Mouse (Mus musculus): Measurements from ENCODE around the gene Smim26. TPM values are rescaled to one million over a fixed set of nuclear protein-coding genes. Genes with fewer than 3 reads are reported as not detected.

Gene Smim26
- 33.1 and 39.5 TPM in 2 replicates for polyA plus RNA-seq (2015; fragmentation: Nextera tagmentation; extraction: Ambion mirVana)

- Histone ChIP-seq H3K27me3 (ENCODE audit: insufficient read depth, low read length) (no peaks in the 10 kb centered on the region), H3K4me3 (ENCODE audit: low read length) (peak within 1 kb of the TSS; percentile 70), H3K9me3 (ENCODE audit: low read length) (no peaks in the 10 kb centered on the region), H3K9ac (replicated peaks; ENCODE audit: low read length) (peak within 1 kb of the TSS; percentile 68), H3K36me3 (ENCODE audit: insufficient read depth, low read length) (peaks cover 9% of the 10 kb centered on the region), H3K27ac (ENCODE audit: low read length) (peak within 1 kb of the TSS; percentile 35; the same call in 1 of the 2 replicates), H3K4me1 (ENCODE audit: insufficient read depth, low read length) (no peaks in the 10 kb centered on the region), H3K4me2 (replicated peaks; ENCODE audit: low read depth, low read length) (peak within 1 kb of the TSS; percentile 67)
- ATAC-seq (ENCODE audit: low FRiP score, low TSS enrichment): peak; percentile 99
- under 1% methylated on average over 31 of the region's 31 CpGs for WGBS
Observed at GRCm38 (mm10) chr2:144593951-144594651, at the start of gene Smim26. Gene Smim26, plus strand, starts transcription at chr2:144594054.

DNA sequence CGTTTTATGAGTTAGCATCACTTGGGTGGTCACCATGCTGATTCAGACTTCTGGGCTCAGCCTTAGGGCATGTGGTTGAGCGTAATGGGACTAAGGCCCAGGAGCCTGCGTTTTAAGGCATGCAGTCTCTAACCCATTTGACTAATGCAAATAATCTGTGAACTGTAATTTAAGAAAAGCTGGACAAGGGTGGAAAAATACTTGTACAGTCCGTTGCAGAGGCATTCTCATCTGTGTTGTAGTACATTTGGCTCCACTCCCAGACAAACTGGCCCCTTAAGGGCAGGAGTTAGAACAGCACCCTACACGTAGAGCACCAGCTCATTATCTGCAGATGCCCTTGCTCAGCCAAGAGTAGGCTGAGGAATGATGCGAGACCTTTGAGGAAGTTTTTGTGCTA is 49.2 kb upstream of the Smim26 start:
- H3K27me3 ChIP-seq (ENCODE audit: insufficient read depth, low read length): no peaks in the 10 kb centered on the region
- H3K4me1 ChIP-seq (ENCODE audit: insufficient read depth, low read length): peaks cover 25% of the 10 kb centered on the region
- no peak overlapping the region for H3K9ac ChIP-seq (replicated peaks; ENCODE audit: low read length)
- no peaks in the 10 kb centered on the region for H3K9me3 ChIP-seq (ENCODE audit: low read length)
- peak; percentile 81 for ATAC-seq (ENCODE audit: low FRiP score, low TSS enrichment)
- peak overlapping the region; percentile 9; the same call in 1 of the 2 replicates for H3K4me2 ChIP-seq (replicated peaks; ENCODE audit: low read depth, low read length)
- H3K36me3 ChIP-seq (ENCODE audit: insufficient read depth, low read length): peaks cover 51% of the 10 kb centered on the region
- H3K4me3 ChIP-seq (ENCODE audit: low read length): no peak overlapping the region
- WGBS: 61% methylated on average over 6 of the region's 6 CpGs
- H3K27ac ChIP-seq (ENCODE audit: low read length): peak overlapping the region; percentile 90

DNA sequence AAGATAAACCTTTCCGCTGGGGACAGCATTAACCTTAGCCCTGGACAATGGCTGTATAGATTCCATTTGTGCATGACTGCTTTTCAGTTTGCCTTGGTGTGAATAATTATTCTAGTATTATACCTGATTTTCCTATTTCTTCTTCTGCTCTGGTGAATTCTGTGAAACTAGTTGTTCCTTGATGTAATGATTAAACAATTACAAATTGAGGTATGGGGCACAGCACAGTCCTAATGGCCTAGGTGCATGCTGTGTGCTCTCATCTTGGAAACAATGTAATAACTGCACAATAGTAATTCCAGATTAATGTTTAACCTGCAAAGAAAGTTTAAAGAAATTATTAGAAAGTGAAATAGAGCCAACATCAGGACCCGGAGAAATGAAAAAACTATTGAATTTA is 48.8 kb upstream of the Smim26 start:
- peak overlapping the region; percentile 90 for H3K27ac ChIP-seq (ENCODE audit: low read length)
- H3K9ac ChIP-seq (replicated peaks; ENCODE audit: low read length): no peak overlapping the region
- no peak overlapping the region for H3K4me3 ChIP-seq (ENCODE audit: low read length)
- H3K4me2 ChIP-seq (replicated peaks; ENCODE audit: low read depth, low read length): 0 out of 2 replicates have a peak overlapping the region, but pooled peaks have one; percentile 9
- no peaks in the 10 kb centered on the region for H3K9me3 ChIP-seq (ENCODE audit: low read length)
- WGBS: 64% methylated on average over 2 of the region's 2 CpGs
- H3K4me1 ChIP-seq (ENCODE audit: insufficient read depth, low read length): peaks cover 29% of the 10 kb centered on the region
- no peaks in the 10 kb centered on the region for H3K27me3 ChIP-seq (ENCODE audit: insufficient read depth, low read length)
- H3K36me3 ChIP-seq (ENCODE audit: insufficient read depth, low read length): peaks cover 47% of the 10 kb centered on the region
- ATAC-seq (ENCODE audit: low FRiP score, low TSS enrichment): peak; percentile 83

GRCm38 (mm10) chr2:144545481-144545880 is 48.4 kb upstream of the Smim26 start:
- no peaks in the 10 kb centered on the region for H3K9me3 ChIP-seq (ENCODE audit: low read length)
- H3K27ac ChIP-seq (ENCODE audit: low read length): peak overlapping the region; percentile 89; the same call in 1 of the 2 replicates
- H3K27me3 ChIP-seq (ENCODE audit: insufficient read depth, low read length): no peaks in the 10 kb centered on the region
- H3K4me2 ChIP-seq (replicated peaks; ENCODE audit: low read depth, low read length): 0 out of 2 replicates have a peak overlapping the region, but pooled peaks have one; percentile 4
- no peak overlapping the region for H3K4me3 ChIP-seq (ENCODE audit: low read length)
- no peak overlapping the region for H3K9ac ChIP-seq (replicated peaks; ENCODE audit: low read length)
- H3K4me1 ChIP-seq (ENCODE audit: insufficient read depth, low read length): peaks cover 29% of the 10 kb centered on the region
- peaks cover 43% of the 10 kb centered on the region for H3K36me3 ChIP-seq (ENCODE audit: insufficient read depth, low read length)
- WGBS: 24% methylated on average over 1 of the region's 1 CpGs
- no peak for ATAC-seq (ENCODE audit: low FRiP score, low TSS enrichment)

GRCm38 (mm10) chr2:144547559-144547958 is 46.3 kb upstream of the Smim26 start:
- no peak overlapping the region for H3K9ac ChIP-seq (replicated peaks; ENCODE audit: low read length)
- peak overlapping the region; percentile 3; the same call in 1 of the 2 replicates for H3K27ac ChIP-seq (ENCODE audit: low read length)
- no peak for ATAC-seq (ENCODE audit: low FRiP score, low TSS enrichment)
- no peak overlapping the region for H3K4me3 ChIP-seq (ENCODE audit: low read length)
- H3K4me2 ChIP-seq (replicated peaks; ENCODE audit: low read depth, low read length): no peak overlapping the region
- peaks cover 29% of the 10 kb centered on the region for H3K4me1 ChIP-seq (ENCODE audit: insufficient read depth, low read length)
- H3K9me3 ChIP-seq (ENCODE audit: low read length): no peaks in the 10 kb centered on the region
- 67% methylated on average over 4 of the region's 4 CpGs for WGBS
- peaks cover 35% of the 10 kb centered on the region for H3K36me3 ChIP-seq (ENCODE audit: insufficient read depth, low read length)
- no peaks in the 10 kb centered on the region for H3K27me3 ChIP-seq (ENCODE audit: insufficient read depth, low read length)

GRCm38 (mm10) chr2:144550529-144550928 is 43.3 kb upstream of the Smim26 start, which contains the start of gene Rbbp9:
Gene Rbbp9, minus strand, starts transcription at chr2:144550869.
- peak within 1 kb of the TSS; percentile 92 for H3K4me3 ChIP-seq (ENCODE audit: low read length)
- H3K36me3 ChIP-seq (ENCODE audit: insufficient read depth, low read length): peaks cover 19% of the 10 kb centered on the region; the same call in 1 of the 2 replicates
- peak; percentile 95 for ATAC-seq (ENCODE audit: low FRiP score, low TSS enrichment)
- peak within 1 kb of the TSS; percentile 92 for H3K9ac ChIP-seq (replicated peaks; ENCODE audit: low read length)
- no peaks in the 10 kb centered on the region for H3K9me3 ChIP-seq (ENCODE audit: low read length)
- H3K27ac ChIP-seq (ENCODE audit: low read length): peak within 1 kb of the TSS; percentile 91
- no peaks in the 10 kb centered on the region for H3K27me3 ChIP-seq (ENCODE audit: insufficient read depth, low read length)
- WGBS: under 1% methylated on average over 17 of the region's 17 CpGs
- H3K4me2 ChIP-seq (replicated peaks; ENCODE audit: low read depth, low read length): peak within 1 kb of the TSS; percentile 53
- H3K4me1 ChIP-seq (ENCODE audit: insufficient read depth, low read length): peaks cover 23% of the 10 kb centered on the region

DNA sequence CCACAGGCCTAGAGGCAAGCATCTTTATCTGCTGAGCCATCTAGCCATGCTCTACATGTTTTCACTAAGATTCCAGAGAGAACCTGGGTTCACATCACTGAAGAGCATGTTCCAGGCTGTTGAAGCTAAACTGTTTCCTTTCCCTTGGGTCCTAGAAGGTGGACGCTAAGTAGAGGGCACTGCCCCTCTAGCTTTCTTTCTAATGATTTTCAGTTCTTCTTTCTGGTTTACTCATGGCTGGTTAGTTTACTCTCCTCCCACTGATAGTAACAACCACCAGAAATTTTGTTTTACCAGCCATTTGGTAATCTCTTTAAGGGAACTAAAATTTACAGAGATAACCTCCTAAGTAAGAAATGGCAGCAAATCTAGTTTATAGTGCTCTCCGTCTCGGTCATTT is 39.9 kb upstream of the Smim26 start:
- Histone ChIP-seq H3K27ac (ENCODE audit: low read length) (no peak overlapping the region), H3K4me1 (ENCODE audit: insufficient read depth, low read length) (peaks cover 26% of the 10 kb centered on the region), H3K4me3 (ENCODE audit: low read length) (no peak overlapping the region), H3K27me3 (ENCODE audit: insufficient read depth, low read length) (no peaks in the 10 kb centered on the region), H3K4me2 (replicated peaks; ENCODE audit: low read depth, low read length) (no peak overlapping the region), H3K36me3 (ENCODE audit: insufficient read depth, low read length) (no peaks in the 10 kb centered on the region), H3K9ac (replicated peaks; ENCODE audit: low read length) (no peak overlapping the region), H3K9me3 (ENCODE audit: low read length) (no peaks in the 10 kb centered on the region)
- 90% methylated on average over 3 of the region's 3 CpGs for WGBS
- no peak for ATAC-seq (ENCODE audit: low FRiP score, low TSS enrichment)

DNA sequence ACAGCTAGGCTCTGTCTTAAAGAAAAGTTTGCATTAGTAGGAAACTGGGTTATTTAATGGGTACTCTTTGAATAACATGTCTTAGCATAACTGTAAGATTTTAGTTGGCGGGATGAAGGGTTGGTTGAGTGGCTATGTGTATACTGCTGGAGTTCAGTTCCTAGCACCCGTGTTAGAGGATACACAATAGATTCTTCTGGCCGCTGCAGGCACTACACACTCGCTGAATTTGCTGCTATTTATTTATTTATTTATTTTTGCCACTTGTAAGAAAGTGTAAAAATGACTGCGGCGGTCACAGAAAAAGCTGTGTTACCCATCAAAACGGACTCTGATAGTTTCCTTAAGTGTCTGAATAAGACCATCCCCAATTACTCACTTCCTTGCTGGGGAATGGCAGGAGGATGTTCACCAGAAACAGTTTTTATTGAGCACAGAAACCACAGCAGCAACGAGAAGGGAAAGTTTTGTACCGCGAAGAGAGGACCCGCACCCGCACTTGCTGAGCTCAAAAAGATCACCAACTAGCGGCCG is 38.5 kb upstream of the Smim26 start:
- ATAC-seq (ENCODE audit: low FRiP score, low TSS enrichment): peak; percentile 39
- Histone ChIP-seq H3K9ac (replicated peaks; ENCODE audit: low read length) (peak overlapping the region; percentile 86), H3K9me3 (ENCODE audit: low read length) (no peaks in the 10 kb centered on the region), H3K4me2 (replicated peaks; ENCODE audit: low read depth, low read length) (peak overlapping the region; percentile 54), H3K4me3 (ENCODE audit: low read length) (peak overlapping the region; percentile 86), H3K36me3 (ENCODE audit: insufficient read depth, low read length) (peaks cover 7% of the 10 kb centered on the region), H3K27me3 (ENCODE audit: insufficient read depth, low read length) (no peaks in the 10 kb centered on the region), H3K4me1 (ENCODE audit: insufficient read depth, low read length) (peaks cover 19% of the 10 kb centered on the region), H3K27ac (ENCODE audit: low read length) (peak overlapping the region; percentile 97)
- 2% methylated on average over 14 of the region's 14 CpGs for WGBS

GRCm38 (mm10) chr2:144555820-144556552 is 37.9 kb upstream of the Smim26 start, which contains the start of gene Sec23b:
Gene Sec23b, plus strand, starts transcription at chr2:144556229.
- ATAC-seq (ENCODE audit: low FRiP score, low TSS enrichment): peak; percentile 98
- peak within 1 kb of the TSS; percentile 86 for H3K9ac ChIP-seq (replicated peaks; ENCODE audit: low read length)
- peak within 1 kb of the TSS; percentile 86 for H3K4me3 ChIP-seq (ENCODE audit: low read length)
- peak within 1 kb of the TSS; percentile 73 for H3K4me2 ChIP-seq (replicated peaks; ENCODE audit: low read depth, low read length)
- peak within 1 kb of the TSS; percentile 97 for H3K27ac ChIP-seq (ENCODE audit: low read length)
- H3K36me3 ChIP-seq (ENCODE audit: insufficient read depth, low read length): peaks cover 9% of the 10 kb centered on the region
- WGBS: under 1% methylated on average over 44 of the region's 44 CpGs
- no peaks in the 10 kb centered on the region for H3K9me3 ChIP-seq (ENCODE audit: low read length)
- H3K27me3 ChIP-seq (ENCODE audit: insufficient read depth, low read length): no peaks in the 10 kb centered on the region
- peaks cover 19% of the 10 kb centered on the region for H3K4me1 ChIP-seq (ENCODE audit: insufficient read depth, low read length)

All from kidney, embryonic 16.5 days (tissue).